Mouse (Mus musculus) Muller cell, postnatal 12 days (primary cell): Measurements from ENCODE around the gene Mgll.

ENCODE experiments used
- DNase-seq: peaks from one replicate; pipeline ENCODE4 v3.0.0-alpha.2; 2015; ENCODE audit errors: inconsistent ontology term

Mgll gene

GRCm38 (mm10) chr6:88800735-88801134, 76.5 kb downstream of the Mgll start:
- DNase-seq: no peak

GRCm38 (mm10) chr6:88803051-88803450, 78.8 kb downstream of the Mgll start:
- no peak for DNase-seq

GRCm38 (mm10) chr6:88803957-88804695, 79.9 kb downstream of the Mgll start:
- DNase-seq: no peak

- DNase-seq: no peak
These were observed 80.9 kb downstream of the Mgll start for GRCm38 (mm10) chr6:88804966-88805577.

- DNase-seq: no peak
These were observed 85.2 kb downstream of the Mgll start for GRCm38 (mm10) chr6:88809091-88810037.

GRCm38 (mm10) chr6:88810291-88810690, 86.1 kb downstream of the Mgll start:
- no peak for DNase-seq

- DNase-seq: peak; percentile 48
These were observed 87.2 kb downstream of the Mgll start for GRCm38 (mm10) chr6:88811396-88811795.

- no peak for DNase-seq
These were observed 87.7 kb downstream of the Mgll start for GRCm38 (mm10) chr6:88811880-88812400.

- no peak for DNase-seq
These were observed 88.7 kb downstream of the Mgll start for GRCm38 (mm10) chr6:88812886-88813285.

GRCm38 (mm10) chr6:88813832-88814231, 89.6 kb downstream of the Mgll start:
- DNase-seq: no peak

- DNase-seq: no peak
These were observed 90.8 kb downstream of the Mgll start for GRCm38 (mm10) chr6:88815036-88815435.

- DNase-seq: no peak
These were observed 91.3 kb downstream of the Mgll start for GRCm38 (mm10) chr6:88815489-88815888.

- DNase-seq: no peak
These were observed 92.7 kb downstream of the Mgll start for GRCm38 (mm10) chr6:88816913-88817312.

GRCm38 (mm10) chr6:88820853-88821252, 96.6 kb downstream of the Mgll start:
- DNase-seq: peak; percentile 68

GRCm38 (mm10) chr6:88821294-88821693, 97.1 kb downstream of the Mgll start:
- DNase-seq: no peak

GRCm38 (mm10) chr6:88821901-88822300, 97.7 kb downstream of the Mgll start:
- peak; percentile 77 for DNase-seq

- no peak for DNase-seq
These were observed 100.0 kb downstream of the Mgll start for GRCm38 (mm10) chr6:88824183-88824582.

GRCm38 (mm10) chr6:88826088-88826487, 101.9 kb downstream of the Mgll start:
- no peak for DNase-seq

GRCm38 (mm10) chr6:88826545-88826944, 102.3 kb downstream of the Mgll start:
- peak; percentile 69 for DNase-seq

- DNase-seq: no peak
These were observed 102.8 kb downstream of the Mgll start for GRCm38 (mm10) chr6:88826965-88827364.

- DNase-seq: peak; percentile 33
These were observed 103.4 kb downstream of the Mgll start for GRCm38 (mm10) chr6:88827395-88828205.
